Mouse (Mus musculus): ENCODE results near the gene Zfp385a. TPM values are rescaled to one million over a fixed set of nuclear protein-coding genes. Genes with fewer than 3 reads are reported as not detected.
A peak's percentile ranks its signal among the peaks of the same experiment; 100 is the strongest.

Gene Zfp385a
- total and polyA plus RNA-seq, 3 experiments = 4.4 to 54.0 TPM; not detected in 1

DNA sequence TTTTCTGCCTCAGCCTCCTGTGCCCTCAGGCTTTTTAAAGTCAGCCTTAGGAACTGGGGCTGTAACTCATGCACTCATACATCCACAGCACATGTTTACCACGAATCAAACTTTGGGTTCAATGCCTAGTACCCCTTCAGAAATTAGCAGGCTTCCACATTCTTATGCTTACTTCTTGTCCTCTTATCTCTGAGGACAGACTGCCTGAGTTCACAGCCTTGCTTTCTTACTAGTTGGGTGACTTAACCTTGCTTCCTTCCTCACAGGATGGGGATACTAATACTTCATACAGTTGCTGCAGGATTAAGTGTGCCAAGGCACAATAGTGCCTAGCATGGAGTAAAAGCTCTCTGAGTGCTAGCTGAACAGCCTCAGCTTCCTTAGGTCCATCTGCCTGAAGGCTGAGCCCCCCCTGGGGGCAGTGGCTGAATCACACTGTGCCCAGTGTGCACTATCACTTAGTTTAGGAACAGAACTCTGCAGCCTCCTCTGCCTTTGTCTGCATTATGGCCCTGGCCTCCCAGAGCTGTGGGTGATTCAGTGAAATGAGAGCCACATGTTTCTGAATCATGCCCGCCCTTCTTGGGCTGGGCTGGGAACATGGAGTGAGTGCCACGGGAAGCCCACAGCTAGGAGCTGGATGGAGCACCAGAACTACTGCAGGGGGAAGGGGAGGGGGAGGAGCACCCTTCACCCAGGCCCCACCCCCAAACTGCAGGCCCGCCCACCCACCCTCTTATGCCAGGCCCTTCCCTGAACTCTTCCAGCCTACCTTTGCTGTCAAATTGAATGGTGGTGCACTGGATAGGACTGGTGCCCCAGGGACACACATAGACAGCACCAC, 18.6 kb upstream of the Zfp385a start:
- DNase-seq (ENCODE audit: low read depth, low spot score) = peak; percentile 52
- H3K4me3 ChIP-seq (ENCODE audit: control insufficient read depth in 1 of 2, insufficient read depth in 1 of 2, low read depth in 2 of 2, low read length in 2 of 2) = no peak overlapping the region
- TF ChIP-seq MYB (IDR thresholded peaks at IDR 0.05; ENCODE audit: low read depth, low read length) = no peak
- peak; percentile 19; the same call in 1 of the 2 replicates for TF ChIP-seq GATA1 (IDR thresholded peaks at IDR 0.05; ENCODE audit: low read depth, low read length)
- TF ChIP-seq EP300 (IDR thresholded peaks at IDR 0.05; ENCODE audit: low read depth in 1 of 2, low read length in 2 of 2) = peak in 1 of 2 experiments; percentile 28; a peak in 3 of 4 replicates
- TF ChIP-seq KAT2A (conservative IDR thresholded peaks at IDR 0.05; ENCODE audit: low read depth, low read length) = no peak
- TF ChIP-seq CHD2 (IDR thresholded peaks at IDR 0.05; ENCODE audit: low read length) = no peak
- peak; percentile 68 for TF ChIP-seq TAL1 (IDR thresholded peaks at IDR 0.05; ENCODE audit: low read length)
- peaks cover 13% of the 10 kb centered on the region; the same call in 1 of the 2 replicates for H3K79me2 ChIP-seq (ENCODE audit: control insufficient read depth, insufficient read depth, low read length, poor library complexity)
- no peaks in the 10 kb centered on the region for H3K9me3 ChIP-seq (replicated peaks; ENCODE audit: insufficient read depth, low read length)
- peak overlapping the region; percentile 17; the same call in 1 of the 2 replicates for H3K27ac ChIP-seq (ENCODE audit: control insufficient read depth, low read depth, low read length)
- H3K9ac ChIP-seq (ENCODE audit: control insufficient read depth, low read depth, low read length, poor library complexity, severe bottlenecking) = no peak overlapping the region
- H3K4me1 ChIP-seq (ENCODE audit: control insufficient read depth in 1 of 2, insufficient read depth in 2 of 2, low read length in 2 of 2) = peaks cover 12 to 27% of the 10 kb centered on the region in 2 experiments; a peak in 3 of 4 replicates
- H3K27me3 ChIP-seq (ENCODE audit: control insufficient read depth in 1 of 2, insufficient read depth in 2 of 2, low read length in 2 of 2) = no peaks in the 10 kb centered on the region
- peaks cover 0 to 32% of the 10 kb centered on the region in 2 experiments; a peak in 3 of 4 replicates for H3K36me3 ChIP-seq (ENCODE audit: control insufficient read depth in 1 of 2, insufficient read depth in 2 of 2, low read length in 2 of 2)

DNA sequence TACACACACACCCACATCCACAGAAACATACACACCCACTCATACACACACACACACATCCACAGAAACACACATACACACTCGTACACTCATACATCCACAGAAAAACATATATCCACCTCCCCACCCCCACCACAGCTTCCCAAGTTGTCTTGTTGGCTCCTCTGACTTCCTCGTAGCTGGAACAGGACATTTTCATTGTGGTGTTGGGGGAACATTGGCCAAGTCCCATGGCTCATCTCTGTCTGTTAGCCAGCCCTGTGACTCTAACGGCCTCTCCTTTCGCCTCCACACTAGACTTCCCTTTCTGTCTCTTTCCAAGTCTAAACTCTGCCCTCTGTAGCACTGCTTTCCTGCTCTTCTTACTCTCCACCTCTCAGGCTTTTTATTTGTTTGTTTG, 17.9 kb upstream of the Zfp385a start:
- H3K4me1 ChIP-seq (ENCODE audit: control insufficient read depth in 1 of 2, insufficient read depth in 2 of 2, low read length in 2 of 2) = peaks cover 9 to 20% of the 10 kb centered on the region in 2 experiments; a peak in 3 of 4 replicates
- H3K27ac ChIP-seq (ENCODE audit: control insufficient read depth, low read depth, low read length) = peak overlapping the region; percentile 17; the same call in 1 of the 2 replicates
- H3K4me3 ChIP-seq (ENCODE audit: control insufficient read depth in 1 of 2, insufficient read depth in 1 of 2, low read depth in 2 of 2, low read length in 2 of 2) = no peak overlapping the region

DNA sequence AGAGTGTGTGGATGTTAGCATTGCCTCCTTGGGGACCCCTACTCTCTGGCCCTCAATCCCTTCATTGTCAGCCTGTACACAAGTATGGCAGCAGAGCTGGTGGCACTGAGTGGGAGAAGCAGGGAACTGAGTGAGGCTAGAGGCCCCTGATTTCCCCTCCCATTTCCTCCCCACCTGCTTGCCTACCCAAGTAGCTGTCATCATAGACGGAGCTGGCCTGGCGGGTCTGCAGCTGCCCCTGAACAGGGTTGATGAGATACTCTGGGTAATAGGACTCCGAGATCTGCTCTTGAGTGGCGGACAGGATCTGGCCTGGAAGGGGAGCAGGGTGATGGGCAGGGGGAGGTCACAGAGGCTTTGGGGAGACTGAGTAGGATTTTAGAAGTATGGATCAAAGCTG, 16.2 kb upstream of the Zfp385a start:
- Histone ChIP-seq H3K4me3 (ENCODE audit: control insufficient read depth in 1 of 2, insufficient read depth in 1 of 2, low read depth in 2 of 2, low read length in 2 of 2) (no peak overlapping the region), H3K27ac (ENCODE audit: control insufficient read depth, low read depth, low read length) (no peak overlapping the region), H3K4me1 (ENCODE audit: control insufficient read depth in 1 of 2, insufficient read depth in 2 of 2, low read length in 2 of 2) (peaks cover 4 to 12% of the 10 kb centered on the region in 2 experiments; a peak in 2 of 4 replicates), H3K36me3 (ENCODE audit: control insufficient read depth in 1 of 2, insufficient read depth in 2 of 2, low read length in 2 of 2) (peaks cover 1 to 15% of the 10 kb centered on the region in 2 experiments; a peak in 3 of 4 replicates), H3K27me3 (ENCODE audit: control insufficient read depth in 1 of 2, insufficient read depth in 2 of 2, low read length in 2 of 2) (no peaks in the 10 kb centered on the region), H3K79me2 (ENCODE audit: control insufficient read depth, insufficient read depth, low read length, poor library complexity) (peaks cover 5% of the 10 kb centered on the region; the same call in 1 of the 2 replicates), H3K9ac (ENCODE audit: control insufficient read depth, low read depth, low read length, poor library complexity, severe bottlenecking) (no peak overlapping the region), H3K9me3 (replicated peaks; ENCODE audit: insufficient read depth, low read length) (no peaks in the 10 kb centered on the region)
- no peak for DNase-seq (ENCODE audit: low read depth, low spot score)
- TF ChIP-seq TBP (IDR thresholded peaks at IDR 0.05; ENCODE audit: low read depth, low read length) = no peak
- no peak for TF ChIP-seq NELFE (IDR thresholded peaks at IDR 0.05; ENCODE audit: low read depth, low read length)
- TF ChIP-seq SIN3A (IDR thresholded peaks at IDR 0.05; ENCODE audit: low read length) = no peak
- TF ChIP-seq KAT2A (conservative IDR thresholded peaks at IDR 0.05; ENCODE audit: low read depth, low read length) = no peak
- TF ChIP-seq GATA1 (IDR thresholded peaks at IDR 0.05; ENCODE audit: low read depth, low read length) = no peak
- TF ChIP-seq RAD21 (IDR thresholded peaks at IDR 0.05; ENCODE audit: low read depth, low read length) = no peak
- TF ChIP-seq CHD2 (IDR thresholded peaks at IDR 0.05; ENCODE audit: low read length) = no peak
- TF ChIP-seq POLR2AphosphoS2 (IDR thresholded peaks at IDR 0.05; ENCODE audit: low read length) = no peak
- TF ChIP-seq GABPA (IDR thresholded peaks at IDR 0.05; ENCODE audit: low read depth, low read length) = no peak
- no peak for TF ChIP-seq NRF1 (IDR thresholded peaks at IDR 0.05; ENCODE audit: insufficient read depth, low read depth, low read length, poor library complexity, severe bottlenecking)
- no peak for TF ChIP-seq CHD1 (IDR thresholded peaks at IDR 0.05; ENCODE audit: low read depth, low read length)
- TF ChIP-seq ELF1 (IDR thresholded peaks at IDR 0.05; ENCODE audit: low read depth, low read length) = no peak
- no peak for TF ChIP-seq ZC3H11A (IDR thresholded peaks at IDR 0.05; ENCODE audit: low read depth, low read length)
- TF ChIP-seq MAFK (IDR thresholded peaks at IDR 0.05; ENCODE audit: borderline replicate concordance, low read depth, low read length) = no peak
- no peak for TF ChIP-seq JUND (IDR thresholded peaks at IDR 0.05; ENCODE audit: low read depth, low read length)

More for the DNA sequence above, 17.9 kb upstream of the Zfp385a start:
- TF ChIP-seq TCF12 (IDR thresholded peaks at IDR 0.05; ENCODE audit: low read depth, low read length) (no peak), ZMIZ1 (IDR thresholded peaks at IDR 0.05; ENCODE audit: low read depth, low read length) (no peak), POLR2AphosphoS5 (IDR thresholded peaks at IDR 0.05; ENCODE audit: borderline replicate concordance, low read depth, low read length) (no peak), ZC3H11A (IDR thresholded peaks at IDR 0.05; ENCODE audit: low read depth, low read length) (no peak), EP300 (IDR thresholded peaks at IDR 0.05; ENCODE audit: low read depth in 1 of 2, low read length in 2 of 2) (no peak), GATA1 (IDR thresholded peaks at IDR 0.05; ENCODE audit: low read depth, low read length) (no peak), KAT2A (conservative IDR thresholded peaks at IDR 0.05; ENCODE audit: low read depth, low read length) (no peak), ETS1 (IDR thresholded peaks at IDR 0.05; ENCODE audit: low read depth, low read length) (no peak), MEF2A (IDR thresholded peaks at IDR 0.05; ENCODE audit: extremely low read depth, insufficient replicate concordance, low read depth, low read length, poor library complexity, severe bottlenecking) (no peak), UBTF (IDR thresholded peaks at IDR 0.05; ENCODE audit: borderline replicate concordance, insufficient read depth, low read depth, low read length) (no peak), CHD2 (IDR thresholded peaks at IDR 0.05; ENCODE audit: low read length) (no peak), JUND (IDR thresholded peaks at IDR 0.05; ENCODE audit: low read depth, low read length) (no peak)
- H3K79me2 ChIP-seq (ENCODE audit: control insufficient read depth, insufficient read depth, low read length, poor library complexity) = peaks cover 13% of the 10 kb centered on the region; the same call in 1 of the 2 replicates
- H3K9me3 ChIP-seq (replicated peaks; ENCODE audit: insufficient read depth, low read length) = no peaks in the 10 kb centered on the region
- peaks cover 0 to 25% of the 10 kb centered on the region in 2 experiments; a peak in 3 of 4 replicates for H3K36me3 ChIP-seq (ENCODE audit: control insufficient read depth in 1 of 2, insufficient read depth in 2 of 2, low read length in 2 of 2)
- no peaks in the 10 kb centered on the region for H3K27me3 ChIP-seq (ENCODE audit: control insufficient read depth in 1 of 2, insufficient read depth in 2 of 2, low read length in 2 of 2)
- DNase-seq (ENCODE audit: low read depth, low spot score) = no peak
- H3K9ac ChIP-seq (ENCODE audit: control insufficient read depth, low read depth, low read length, poor library complexity, severe bottlenecking) = no peak overlapping the region

Data from MEL (cell line).